Mouse (Mus musculus) limb, embryonic 15.5 days (tissue): ENCODE results near the gene Zfp384. TPM values are rescaled to one million over a fixed set of nuclear protein-coding genes. Genes with fewer than 3 reads are reported as not detected.
"Not testable (repeated sequence)": the region's sequence is repeated elsewhere in the genome, so short reads cannot be mapped to it uniquely, and the experiment has no call there.

ENCODE experiments used
- ATAC-seq: fragments of 200-750 bp; cut with Nextera tagmentation; 2 replicates; pipeline ENCODE4 v1.8.0; 2017; ENCODE audit warnings: low read depth, moderate TSS enrichment; ENCODE audit not compliant: insufficient number of reproducible peaks, low FRiP score, low TSS enrichment
- H3K27ac ChIP-seq: fragments of 300-500 bp; sonication (generic); 2 replicates; pipeline ENCODE4 v1.5.1; 2015; ENCODE audit warnings: moderate library complexity, mild to moderate bottlenecking, inconsistent platforms
- H3K27me3 ChIP-seq: fragments of 300-500 bp; sonication (generic); 2 replicates; pipeline ENCODE4 v1.6.1; 2015; ENCODE audit warnings: inconsistent platforms
- H3K36me3 ChIP-seq: fragments of 300-500 bp; sonication (generic); 2 replicates; pipeline ENCODE4 v1.6.1; 2015; ENCODE audit warnings: inconsistent platforms
- H3K4me1 ChIP-seq: fragments of 300-500 bp; sonication (generic); 2 replicates; pipeline ENCODE4 v1.6.1; 2015; ENCODE audit warnings: inconsistent platforms
- H3K4me2 ChIP-seq: fragments of 300-500 bp; sonication (generic); 2 replicates; pipeline ENCODE4 v1.6.1; 2015; ENCODE audit warnings: mild to moderate bottlenecking, inconsistent platforms
- H3K4me3 ChIP-seq: fragments of 300-500 bp; sonication (generic); 2 replicates; pipeline ENCODE4 v1.5.1; 2015; ENCODE audit warnings: mild to moderate bottlenecking, inconsistent platforms
- H3K9ac ChIP-seq: fragments of 300-500 bp; sonication (generic); 2 replicates; pipeline ENCODE4 v1.6.1; 2015; ENCODE audit warnings: inconsistent platforms
- H3K9me3 ChIP-seq: fragments of 300-500 bp; sonication (generic); 2 replicates; pipeline ENCODE4 v1.6.1; 2016; ENCODE audit warnings: inconsistent platforms
- WGBS: fragments of 180-500 bp; shearing (Covaris S2); methylation state at CpG from one replicate; pipeline ENCODE4 v1.1.7; 2015; 5-methylcytosine and 5-hydroxymethylcytosine counted together
- polyA plus RNA-seq: library from polyadenylated mRNA; unstranded; fragments of >200 nt; fragmentation: Nextera tagmentation; extraction: Ambion mirVana; gene quantifications from 2 replicates; pipeline ENCODE4 v1.2.1, GENCODE M21; 2015

The Zfp384 gene
- polyA plus RNA-seq, 1 experiment from 2014 or later = 17.9 TPM

GRCm38 (mm10) chr6:125030532-125030931 is 21.6 kb downstream of the Zfp384 start:
- H3K9me3 ChIP-seq, ATAC-seq, H3K4me1 ChIP-seq, H3K9ac ChIP-seq, H3K4me3 ChIP-seq, H3K27ac ChIP-seq, H3K4me2 ChIP-seq, H3K27me3 ChIP-seq: not testable (repeated sequence)
- H3K36me3 ChIP-seq = peaks cover 79% of the 10 kb centered on the region
- 44% methylated on average over 8 of the region's 9 CpGs for WGBS

- Histone ChIP-seq H3K36me3 (peaks cover 78% of the 10 kb centered on the region), H3K27ac (no peak overlapping the region), H3K27me3 (no peaks in the 10 kb centered on the region), H3K9ac (no peak overlapping the region), H3K4me1 (no peaks in the 10 kb centered on the region), H3K4me2 (no peak overlapping the region), H3K4me3 (no peak overlapping the region), H3K9me3 (no peaks in the 10 kb centered on the region)
- 87% methylated on average over 16 of the region's 16 CpGs for WGBS
- no peak for ATAC-seq
Observed at GRCm38 (mm10) chr6:125031604-125032003, 22.7 kb downstream of the Zfp384 start.

DNA sequence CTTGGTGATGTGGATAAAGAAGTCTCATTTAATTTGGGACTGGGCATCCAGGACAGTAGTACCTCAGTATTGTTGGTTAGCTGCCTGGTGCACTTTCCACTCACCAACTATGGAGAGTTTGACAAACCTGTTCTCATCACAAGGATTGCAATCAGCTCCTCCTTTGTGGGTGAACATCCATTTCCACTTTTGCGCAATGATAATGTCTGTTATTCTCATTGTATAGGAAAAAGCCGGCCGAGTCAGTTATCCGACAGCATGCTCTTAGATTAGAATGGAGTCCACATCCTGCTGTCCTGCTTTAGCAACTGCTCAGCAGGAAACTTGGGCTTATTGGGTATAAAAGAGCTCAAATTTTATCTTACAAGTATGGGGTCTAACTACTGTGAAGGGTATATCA is 29.7 kb downstream of the Zfp384 start:
- peaks cover 44% of the 10 kb centered on the region for H3K36me3 ChIP-seq
- no peaks in the 10 kb centered on the region for H3K27me3 ChIP-seq
- peak overlapping the region; percentile 71; the same call in 1 of the 2 replicates for H3K4me3 ChIP-seq
- WGBS = 88% methylated on average over 4 of the region's 4 CpGs
- H3K9me3 ChIP-seq = no peaks in the 10 kb centered on the region
- peaks cover 18% of the 10 kb centered on the region for H3K4me1 ChIP-seq
- ATAC-seq = no peak
- peak overlapping the region; percentile 56 for H3K4me2 ChIP-seq
- H3K27ac ChIP-seq = peak overlapping the region; percentile 89
- 0 out of 2 replicates have a peak overlapping the region, but pooled peaks have one; percentile 10 for H3K9ac ChIP-seq

- Histone ChIP-seq H3K4me1 (peaks cover 18% of the 10 kb centered on the region), H3K4me2 (peak overlapping the region; percentile 56), H3K36me3 (peaks cover 44% of the 10 kb centered on the region), H3K4me3 (peak overlapping the region; percentile 71), H3K27ac (peak overlapping the region; percentile 89), H3K27me3 (no peaks in the 10 kb centered on the region), H3K9ac (0 out of 2 replicates have a peak overlapping the region, but pooled peaks have one; percentile 10), H3K9me3 (no peaks in the 10 kb centered on the region)
- WGBS = 6% methylated on average over 8 of the region's 8 CpGs
- no peak for ATAC-seq
Observed at GRCm38 (mm10) chr6:125039131-125039530, 30.2 kb downstream of the Zfp384 start.

- H3K27ac ChIP-seq = peak within 1 kb of the TSS; percentile 89
- peaks cover 46% of the 10 kb centered on the region for H3K36me3 ChIP-seq
- H3K4me1 ChIP-seq = peaks cover 18% of the 10 kb centered on the region
- H3K27me3 ChIP-seq = no peaks in the 10 kb centered on the region
- under 1% methylated on average over 26 of the region's 26 CpGs for WGBS
- H3K4me2 ChIP-seq = peak within 1 kb of the TSS; percentile 69
- H3K9me3 ChIP-seq = no peaks in the 10 kb centered on the region
- peak within 1 kb of the TSS; percentile 71 for H3K4me3 ChIP-seq
- peak; percentile 96 for ATAC-seq
- H3K9ac ChIP-seq = peak within 1 kb of the TSS; percentile 55
Observed at GRCm38 (mm10) chr6:125039533-125040153, 30.7 kb downstream of the Zfp384 start, which contains the start of gene Ing4. TSS of gene Ing4 (plus strand) at chr6:125039760.

- peak overlapping the region; percentile 69 for H3K4me2 ChIP-seq
Observed at GRCm38 (mm10) chr6:125040221-125040620, 31.3 kb downstream of the Zfp384 start.

GRCm38 (mm10) chr6:125041047-125041446 is 32.1 kb downstream of the Zfp384 start:
- 78% methylated on average over 7 of the region's 7 CpGs for WGBS
- Histone ChIP-seq H3K27ac (no peak overlapping the region), H3K4me2 (no peak overlapping the region), H3K36me3 (peaks cover 44% of the 10 kb centered on the region), H3K27me3 (no peaks in the 10 kb centered on the region), H3K9ac (no peak overlapping the region), H3K4me3 (no peak overlapping the region), H3K9me3 (no peaks in the 10 kb centered on the region), H3K4me1 (peaks cover 18% of the 10 kb centered on the region)
- ATAC-seq = no peak

More at GRCm38 (mm10) chr6:125040221-125040620, 31.3 kb downstream of the Zfp384 start:
- peak overlapping the region; percentile 71 for H3K4me3 ChIP-seq
- H3K9ac ChIP-seq = peak overlapping the region; percentile 55
- peak overlapping the region; percentile 73 for H3K27ac ChIP-seq
- H3K4me1 ChIP-seq = peaks cover 18% of the 10 kb centered on the region
- peaks cover 46% of the 10 kb centered on the region for H3K36me3 ChIP-seq
- ATAC-seq = no peak
- H3K27me3 ChIP-seq = no peaks in the 10 kb centered on the region
- 13% methylated on average over 7 of the region's 7 CpGs for WGBS
- no peaks in the 10 kb centered on the region for H3K9me3 ChIP-seq

DNA sequence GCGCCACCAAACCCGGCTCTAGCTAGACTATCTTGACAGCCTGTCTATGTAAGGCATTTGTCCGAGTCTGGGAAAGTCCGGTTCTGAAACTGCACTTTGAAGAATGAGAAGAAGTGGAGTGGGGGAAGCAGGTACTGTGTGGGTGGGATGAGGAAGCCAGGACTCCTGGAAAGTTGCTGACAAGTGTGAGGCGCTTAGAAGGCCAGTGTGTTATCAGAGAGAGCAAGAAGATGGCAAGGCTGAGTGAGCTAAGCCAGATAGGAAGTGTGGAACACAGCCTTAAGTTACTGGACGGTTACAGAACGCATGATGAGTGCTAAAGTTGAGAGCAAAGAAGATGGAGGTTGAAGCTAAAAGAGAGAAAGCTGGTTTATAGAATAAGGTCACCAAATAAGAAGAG is 33.1 kb downstream of the Zfp384 start:
- Histone ChIP-seq H3K4me1 (peaks cover 18% of the 10 kb centered on the region), H3K36me3 (peaks cover 44% of the 10 kb centered on the region), H3K27ac (no peak overlapping the region), H3K4me2 (no peak overlapping the region), H3K27me3 (no peaks in the 10 kb centered on the region), H3K9me3 (no peaks in the 10 kb centered on the region), H3K9ac (no peak overlapping the region), H3K4me3 (no peak overlapping the region)
- 94% methylated on average over 7 of the region's 7 CpGs for WGBS
- ATAC-seq = no peak

DNA sequence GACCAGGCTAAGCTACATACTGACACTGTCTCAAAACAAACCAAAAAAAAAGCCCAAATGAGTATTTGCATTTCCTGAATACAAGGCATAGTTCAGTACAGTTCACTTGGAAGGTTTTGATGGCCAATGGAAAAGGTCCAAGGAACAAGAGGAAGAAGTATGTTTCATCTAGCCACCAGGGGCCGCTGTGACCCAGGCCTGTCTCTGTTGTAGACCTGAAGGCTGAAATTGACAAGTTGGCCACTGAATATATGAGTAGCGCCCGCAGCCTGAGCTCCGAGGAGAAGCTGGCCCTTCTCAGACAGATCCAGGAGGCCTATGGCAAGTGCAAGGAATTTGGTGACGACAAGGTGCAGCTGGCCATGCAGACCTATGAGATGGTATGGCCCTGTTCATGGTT is 37.7 kb downstream of the Zfp384 start:
- peaks cover 80% of the 10 kb centered on the region for H3K36me3 ChIP-seq
- peak; percentile 31; the same call in 1 of the 2 replicates for ATAC-seq
- no peak overlapping the region for H3K9ac ChIP-seq
- no peaks in the 10 kb centered on the region for H3K4me1 ChIP-seq
- no peak overlapping the region for H3K27ac ChIP-seq
- H3K4me2 ChIP-seq = no peak overlapping the region
- no peaks in the 10 kb centered on the region for H3K27me3 ChIP-seq
- H3K4me3 ChIP-seq = no peak overlapping the region
- WGBS = 41% methylated on average over 5 of the region's 5 CpGs
- no peaks in the 10 kb centered on the region for H3K9me3 ChIP-seq

- H3K27ac ChIP-seq = no peak within 1 kb of the TSS
- no peak within 1 kb of the TSS for H3K9ac ChIP-seq
- H3K36me3 ChIP-seq = peaks cover 91% of the 10 kb centered on the region
- no peaks in the 10 kb centered on the region for H3K9me3 ChIP-seq
- WGBS = 35% methylated on average over 20 of the region's 20 CpGs
- ATAC-seq = no peak
- no peak within 1 kb of the TSS for H3K4me2 ChIP-seq
- no peak within 1 kb of the TSS for H3K4me3 ChIP-seq
- H3K27me3 ChIP-seq = no peaks in the 10 kb centered on the region
- H3K4me1 ChIP-seq = no peaks in the 10 kb centered on the region
Observed at GRCm38 (mm10) chr6:125049678-125050077, 40.7 kb downstream of the Zfp384 start, which contains the start of gene Acrbp. TSS of gene Acrbp (plus strand) at chr6:125049689.

GRCm38 (mm10) chr6:125051237-125051636 is 42.3 kb downstream of the Zfp384 start:
- 63% methylated on average over 5 of the region's 5 CpGs for WGBS
- Histone ChIP-seq H3K4me3 (no peak overlapping the region), H3K9ac (no peak overlapping the region), H3K9me3 (no peaks in the 10 kb centered on the region), H3K27me3 (no peaks in the 10 kb centered on the region), H3K36me3 (peaks cover 85% of the 10 kb centered on the region), H3K4me1 (no peaks in the 10 kb centered on the region), H3K4me2 (no peak overlapping the region), H3K27ac (no peak overlapping the region)
- ATAC-seq = no peak

GRCm38 (mm10) chr6:125061493-125061892 is 52.5 kb downstream of the Zfp384 start:
- H3K9me3 ChIP-seq = no peaks in the 10 kb centered on the region
- peaks cover 7% of the 10 kb centered on the region; the same call in 1 of the 2 replicates for H3K4me1 ChIP-seq
- ATAC-seq = no peak
- H3K27me3 ChIP-seq = no peaks in the 10 kb centered on the region
- no peak overlapping the region for H3K27ac ChIP-seq
- WGBS = 33% methylated on average over 6 of the region's 6 CpGs
- no peaks in the 10 kb centered on the region for H3K36me3 ChIP-seq
- H3K4me3 ChIP-seq = no peak overlapping the region
- no peak overlapping the region for H3K9ac ChIP-seq
- no peak overlapping the region for H3K4me2 ChIP-seq
